Mouse (Mus musculus): ENCODE measurements around the gene Nr2f6. TPM values are rescaled to one million over a fixed set of nuclear protein-coding genes. Genes with fewer than 3 reads are reported as not detected.

Nr2f6 gene
- total RNA-seq, 2 experiments from 2014 or later: 69.8 to 71.8 TPM

DNA sequence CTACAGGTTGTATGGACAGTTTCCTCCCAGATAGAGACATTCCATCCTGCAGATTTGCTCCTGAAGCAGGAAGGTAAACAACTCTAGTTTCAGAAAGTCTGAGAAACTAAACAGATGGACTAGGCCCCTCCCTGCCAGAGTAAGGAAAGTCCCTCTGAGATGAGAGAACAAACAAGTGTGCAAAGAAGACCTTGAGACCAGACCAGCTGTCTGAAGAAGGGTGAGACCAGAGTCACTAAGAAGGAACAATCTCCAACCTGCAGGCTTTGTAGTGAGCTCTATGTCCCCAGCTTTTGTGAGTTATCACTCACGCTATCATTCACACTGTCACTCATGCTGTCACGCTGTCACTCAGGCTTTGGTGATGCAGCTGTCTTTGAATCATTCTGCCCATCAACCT is 9.9 kb upstream of the Nr2f6 start:
- no peak for DNase-seq

DNA sequence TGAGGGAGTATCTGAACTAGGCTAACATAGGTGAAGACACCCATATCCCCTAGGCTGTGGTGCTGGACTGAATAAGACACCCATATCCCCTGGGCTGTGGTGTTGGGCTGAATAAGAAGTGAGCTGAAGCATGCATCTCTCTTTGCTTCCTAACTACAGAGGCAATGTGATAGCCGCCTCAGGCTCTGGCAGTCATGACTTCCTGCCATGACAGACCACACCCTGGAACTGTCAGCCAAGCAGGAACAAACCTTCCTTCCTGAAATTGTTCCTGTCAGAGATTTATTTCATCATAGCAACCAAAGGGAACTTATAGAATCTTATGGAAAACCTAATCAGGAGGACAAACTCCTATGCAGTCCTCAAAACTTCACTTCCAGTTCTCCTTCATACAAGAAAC is 6.5 kb upstream of the Nr2f6 start:
- no peak for DNase-seq

DNA sequence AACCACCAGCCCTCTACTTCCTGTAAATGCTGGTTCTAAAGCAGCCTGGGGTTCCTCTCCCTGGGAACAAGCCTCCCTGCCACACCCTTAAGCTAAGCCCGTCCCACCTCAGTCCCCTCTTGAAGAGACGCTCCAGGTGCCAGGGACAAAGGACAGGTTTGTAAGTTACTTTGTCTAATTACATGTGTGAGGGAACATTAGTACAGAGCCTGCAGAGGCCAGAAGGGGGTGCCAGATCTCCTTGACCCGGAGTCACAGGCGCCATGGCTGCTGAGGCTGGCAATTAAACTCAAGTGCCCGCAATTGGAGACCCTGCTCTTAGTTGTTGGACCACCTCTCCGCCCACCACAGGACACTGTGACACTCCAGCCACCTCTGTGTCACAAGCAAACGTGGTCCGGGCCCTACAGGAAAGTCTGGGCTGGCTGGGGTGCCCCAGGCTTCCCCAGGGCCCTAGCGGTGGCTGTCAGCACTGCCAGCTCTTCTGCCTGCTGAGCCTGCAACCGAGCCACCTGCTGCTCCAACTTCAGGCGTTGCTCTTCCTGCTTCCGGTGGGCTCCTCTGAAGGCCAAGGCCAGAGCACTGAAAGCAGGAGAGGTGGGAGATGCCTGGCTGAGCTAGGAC is 3.6 kb upstream of the Nr2f6 start:
- DNase-seq: no peak

DNA sequence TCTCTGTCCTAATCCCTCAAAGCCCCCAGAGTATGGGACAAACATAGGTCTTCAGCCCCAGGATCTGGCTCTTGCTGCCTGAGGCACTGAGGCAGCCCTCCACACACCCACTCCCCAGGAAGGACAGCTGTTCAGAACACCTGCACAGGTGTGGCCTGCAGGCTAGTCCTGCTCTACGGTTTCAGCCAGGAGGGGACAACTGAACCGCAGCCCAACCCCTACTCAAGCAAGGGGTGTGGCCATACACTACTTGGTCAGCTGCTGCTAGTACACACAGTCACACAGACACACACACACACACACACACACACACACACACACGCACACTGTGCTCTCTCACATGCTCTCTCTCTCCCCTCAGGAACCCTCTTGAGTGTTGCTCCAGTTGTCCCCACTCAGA is 2.1 kb upstream of the Nr2f6 start:
- no peak for DNase-seq

- DNase-seq: peak in 1 of 2 experiments; percentile 68
Observed at GRCm38 (mm10) chr8:71383396-71383795, 1.6 kb upstream of the Nr2f6 start.

- peak; percentile 92 to 95 for DNase-seq
Observed at GRCm38 (mm10) chr8:71381971-71382961, 506 bp upstream of the Nr2f6 start.

DNA sequence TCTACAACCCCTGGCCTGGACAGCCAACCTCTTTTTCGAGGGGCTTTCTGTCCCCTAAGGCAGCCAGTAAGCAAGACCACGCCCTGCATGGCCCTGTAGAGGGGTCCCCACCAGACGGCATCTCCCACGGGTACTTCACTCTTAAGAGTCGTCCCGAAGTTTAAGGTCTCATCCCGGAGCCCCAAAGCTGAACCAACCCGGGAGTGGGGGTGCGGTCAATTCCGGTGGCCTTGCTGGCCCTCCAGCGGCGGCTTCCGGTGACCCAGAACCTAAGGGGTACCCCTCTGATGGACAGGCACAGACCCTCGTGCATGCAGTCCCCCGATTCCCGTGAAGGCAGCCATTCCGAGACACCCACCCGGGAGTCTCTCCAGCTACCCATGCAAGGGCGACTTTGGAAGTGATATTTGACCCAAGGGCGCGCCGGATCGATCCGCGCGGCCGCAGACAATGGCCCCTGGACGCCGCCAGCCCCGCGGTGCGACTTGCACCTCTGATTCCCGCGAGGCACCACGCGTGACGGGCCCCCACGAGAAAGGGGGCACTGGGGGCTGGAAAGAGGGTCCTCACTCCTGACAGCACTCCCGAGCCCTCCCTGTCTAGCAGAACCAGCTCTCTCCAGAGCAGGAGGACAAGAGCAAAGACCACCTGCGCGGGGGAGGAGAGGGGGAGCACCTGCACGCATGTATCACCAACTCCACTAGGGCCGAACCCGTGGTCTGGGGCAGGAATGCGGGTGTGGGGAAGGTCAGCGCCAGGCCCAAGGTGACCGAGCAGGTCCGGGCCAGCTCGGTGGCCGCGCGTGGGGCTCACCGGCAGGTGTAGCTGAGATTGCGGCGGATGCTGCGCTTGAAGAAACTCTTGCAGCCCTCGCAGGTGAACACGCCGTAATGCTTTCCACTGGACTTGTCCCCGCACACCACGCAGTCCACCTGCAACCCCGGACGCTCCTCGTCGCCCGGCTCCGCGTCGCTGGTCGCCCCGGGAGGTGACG is 1.3 kb downstream of the Nr2f6 start:
- DNase-seq: peak; percentile 48 to 73

DNA sequence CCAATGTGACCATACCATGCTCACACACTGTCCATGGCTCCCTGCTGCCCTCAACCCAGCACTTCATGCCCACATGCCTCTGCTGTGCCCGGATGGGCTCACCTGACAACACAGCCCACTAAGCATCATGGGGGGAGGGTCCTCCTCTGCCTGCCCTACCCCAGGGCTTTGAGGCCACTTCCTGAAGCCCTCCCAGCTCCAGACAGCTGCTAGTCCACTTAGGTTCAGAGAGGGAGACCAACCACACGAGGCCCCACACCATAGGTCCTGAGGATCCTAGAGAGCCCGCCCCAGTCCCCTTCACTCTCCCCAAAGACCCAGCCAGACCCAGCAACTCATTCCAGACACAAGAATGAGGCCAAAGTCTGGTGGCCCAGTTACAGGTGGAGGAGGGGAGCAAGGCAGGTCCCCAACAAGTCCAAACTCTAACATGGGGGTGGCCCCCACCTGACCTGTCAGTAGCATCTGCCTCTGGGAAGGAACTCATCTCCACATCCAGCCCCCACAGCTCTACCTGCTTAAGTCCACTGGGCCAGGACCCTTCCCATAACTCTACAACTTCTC is 2.2 kb downstream of the Nr2f6 start:
- DNase-seq: no peak

DNA sequence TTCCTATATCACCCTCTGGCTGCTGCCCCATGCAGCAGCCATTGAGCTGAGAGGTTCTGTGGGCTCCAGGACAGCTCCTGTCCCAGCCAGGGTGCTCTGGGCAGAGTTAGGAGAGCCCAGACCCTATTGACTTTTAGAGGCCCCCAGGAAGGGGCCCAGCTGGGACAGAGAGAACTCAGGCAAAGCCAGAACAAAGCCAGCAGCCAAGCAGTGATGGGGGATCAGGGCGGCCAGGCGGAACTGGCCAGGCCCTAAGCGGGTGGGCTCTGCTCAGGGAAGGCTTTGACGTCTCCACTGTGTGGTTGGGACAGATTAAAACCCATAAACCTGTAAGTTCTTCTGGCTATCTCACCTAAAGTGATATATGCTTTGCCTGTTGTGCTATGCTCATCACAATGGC is 2.8 kb downstream of the Nr2f6 start:
- DNase-seq: no peak

GRCm38 (mm10) chr8:71376423-71377030 is 5.2 kb downstream of the Nr2f6 start:
- no peak for DNase-seq

DNA sequence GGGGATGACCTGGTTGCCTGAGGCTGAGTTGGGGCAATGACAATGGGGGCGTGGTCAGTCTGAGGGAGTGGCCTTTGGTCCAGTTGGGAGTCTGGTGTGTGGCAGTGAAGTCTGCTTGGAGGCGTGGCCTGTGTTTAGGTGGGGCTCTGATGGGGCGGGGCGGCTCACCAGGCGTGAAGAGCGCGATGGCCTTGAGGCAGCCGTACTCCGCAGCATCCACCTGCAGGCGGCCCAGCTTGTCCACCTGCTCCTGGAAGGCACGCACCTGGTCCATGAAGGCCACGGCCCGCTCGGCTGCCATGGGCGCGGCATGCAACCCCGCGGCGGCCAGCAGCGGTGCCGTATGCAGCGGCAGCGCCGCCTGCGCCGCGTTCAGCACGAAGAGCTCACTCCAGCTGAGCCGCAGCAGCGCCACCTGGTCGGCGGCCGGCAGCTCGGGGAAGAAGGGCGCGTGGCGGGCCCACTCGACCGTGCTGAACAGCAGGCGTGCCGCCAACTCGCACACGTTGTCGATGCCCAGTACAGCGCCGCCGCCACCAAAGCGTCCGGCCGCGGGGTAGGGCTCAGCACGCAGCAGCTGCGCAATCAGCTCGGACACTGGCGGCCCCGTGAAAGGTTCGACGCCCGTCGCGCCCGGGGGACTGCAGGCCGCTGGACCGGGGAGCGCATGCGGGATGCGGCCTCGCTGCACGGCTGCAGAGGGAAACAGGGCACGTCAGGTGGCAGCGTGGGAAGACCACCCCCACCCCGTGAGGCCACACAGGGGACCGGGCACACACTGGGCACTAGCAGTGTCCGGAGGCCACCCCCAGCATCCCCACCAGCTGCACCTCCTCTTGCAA is 6.0 kb downstream of the Nr2f6 start:
- DNase-seq: peak; percentile 82 to 87

GRCm38 (mm10) chr8:71374616-71375206 is 7.0 kb downstream of the Nr2f6 start:
- DNase-seq: peak in 1 of 2 experiments; percentile 66

GRCm38 (mm10) chr8:71373000-71373399 is 8.8 kb downstream of the Nr2f6 start:
- DNase-seq: no peak

DNA sequence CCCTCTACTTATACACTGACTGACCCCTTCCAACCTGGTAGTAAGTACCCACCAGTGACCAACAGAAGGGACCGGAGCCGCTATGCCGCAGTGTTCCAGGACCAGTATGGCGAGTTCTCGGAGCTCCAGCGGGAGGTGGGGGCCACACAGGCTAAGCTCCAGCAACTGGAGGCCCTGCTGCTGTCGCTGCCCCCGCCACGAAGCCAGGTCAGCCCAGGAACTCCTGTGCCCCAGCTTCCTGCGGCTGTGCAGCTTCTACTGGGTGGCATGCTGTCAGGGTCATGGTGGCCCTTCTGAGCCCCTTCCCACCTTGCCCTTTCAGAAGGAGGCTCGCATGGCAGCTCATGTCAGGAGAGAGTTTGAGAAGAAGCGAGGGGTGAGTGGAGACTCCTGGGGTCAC is 9.3 kb downstream of the Nr2f6 start:
- no peak for DNase-seq

GRCm38 (mm10) chr8:71371236-71371848 is 10.4 kb downstream of the Nr2f6 start, which contains the start of gene Ocel1:
Gene Ocel1 (plus strand): TSS chr8:71371298.
- peak; percentile 98 to 99 for DNase-seq

- no peak for DNase-seq
Observed at GRCm38 (mm10) chr8:71370711-71371235, 11.0 kb downstream of the Nr2f6 start.

GRCm38 (mm10) chr8:71369040-71369718 is 12.6 kb downstream of the Nr2f6 start:
- DNase-seq: no peak

GRCm38 (mm10) chr8:71368366-71368765 is 13.4 kb downstream of the Nr2f6 start:
- no peak for DNase-seq

Measured in adrenal gland, postnatal 36 days (tissue).